Mouse (Mus musculus) hindbrain, postnatal 0 days (tissue): ENCODE results near the gene Arl6ip4. TPM values are rescaled to one million over a fixed set of nuclear protein-coding genes. Genes with fewer than 3 reads are reported as not detected.

Source experiments
- ATAC-seq: fragments of 200-750 bp; cut with Nextera tagmentation; 2 replicates; pipeline ENCODE4 v1.8.0; 2017; ENCODE audit warnings: mild to moderate bottlenecking, moderate TSS enrichment, moderate library complexity
- DNase-seq: peaks from one replicate; pipeline ENCODE4 v3.0.0-alpha.2; 2015; ENCODE audit warnings: low spot score
- H3K27ac ChIP-seq: fragments of 300-500 bp; sonication (generic); 2 replicates; pipeline ENCODE4 v1.5.1; 2014; ENCODE audit warnings: mild to moderate bottlenecking
- H3K27me3 ChIP-seq: fragments of 300-500 bp; sonication (generic); 2 replicates; pipeline ENCODE4 v1.6.1; 2014; ENCODE audit warnings: low read length, mixed read lengths; ENCODE audit not compliant: insufficient read depth
- H3K36me3 ChIP-seq: fragments of 300-500 bp; sonication (generic); 2 replicates; pipeline ENCODE4 v1.6.1; 2014; ENCODE audit warnings: low read length, mixed read lengths; ENCODE audit not compliant: insufficient read depth
- H3K4me1 ChIP-seq: fragments of 300-500 bp; sonication (generic); 2 replicates; pipeline ENCODE4 v1.6.1; 2014; ENCODE audit warnings: antibody characterized with exemption, low read length, mixed read lengths; ENCODE audit not compliant: insufficient read depth
- H3K4me2 ChIP-seq: fragments of 300-500 bp; sonication (generic); 2 replicates; pipeline ENCODE4 v1.6.1; 2014; ENCODE audit warnings: low read depth, mild to moderate bottlenecking, low read length, moderate library complexity, mixed read lengths
- H3K4me3 ChIP-seq: fragments of 300-500 bp; sonication (generic); 2 replicates; pipeline ENCODE4 v1.5.1; 2014; ENCODE audit warnings: low read length
- H3K9ac ChIP-seq: fragments of 300-500 bp; sonication (generic); replicated peaks from 2 replicates; pipeline ENCODE4 v1.6.1; 2014; ENCODE audit warnings: mild to moderate bottlenecking, low read length, moderate library complexity, mixed read lengths
- H3K9me3 ChIP-seq: fragments of 300-500 bp; sonication (generic); 2 replicates; pipeline ENCODE4 v1.6.1; 2016; ENCODE audit warnings: low read length, mixed read lengths
- CTCF ChIP-seq: IDR thresholded peaks from 2 replicates; pipeline ENCODE4 v1.5.1; 2016; ENCODE audit warnings: antibody characterized with exemption, control low read depth, low read depth
- WGBS: fragments of 180-500 bp; shearing (Covaris S2); extraction: QIAGEN DNeasy Blood & Tissue Kit; methylation state at CpG from one replicate; pipeline ENCODE4 v1.1.7; 2014; 5-methylcytosine and 5-hydroxymethylcytosine counted together
- polyA plus RNA-seq: library from polyadenylated mRNA; unstranded; fragments of >200 nt; fragmentation: Nextera tagmentation; extraction: Ambion mirVana; gene quantifications from 2 replicates; pipeline ENCODE4 v1.2.1, GENCODE M21; 2015
- total RNA-seq: library from RNA; depleted of rRNA; stranded (reverse); fragments of >200 nt; gene quantifications from 2 replicates; pipeline ENCODE4 v1.2.3, GENCODE M21; 2014

The Arl6ip4 gene
- total and polyA plus RNA-seq, 2 experiments from 2014 or later: 32.5 to 121 TPM

DNA sequence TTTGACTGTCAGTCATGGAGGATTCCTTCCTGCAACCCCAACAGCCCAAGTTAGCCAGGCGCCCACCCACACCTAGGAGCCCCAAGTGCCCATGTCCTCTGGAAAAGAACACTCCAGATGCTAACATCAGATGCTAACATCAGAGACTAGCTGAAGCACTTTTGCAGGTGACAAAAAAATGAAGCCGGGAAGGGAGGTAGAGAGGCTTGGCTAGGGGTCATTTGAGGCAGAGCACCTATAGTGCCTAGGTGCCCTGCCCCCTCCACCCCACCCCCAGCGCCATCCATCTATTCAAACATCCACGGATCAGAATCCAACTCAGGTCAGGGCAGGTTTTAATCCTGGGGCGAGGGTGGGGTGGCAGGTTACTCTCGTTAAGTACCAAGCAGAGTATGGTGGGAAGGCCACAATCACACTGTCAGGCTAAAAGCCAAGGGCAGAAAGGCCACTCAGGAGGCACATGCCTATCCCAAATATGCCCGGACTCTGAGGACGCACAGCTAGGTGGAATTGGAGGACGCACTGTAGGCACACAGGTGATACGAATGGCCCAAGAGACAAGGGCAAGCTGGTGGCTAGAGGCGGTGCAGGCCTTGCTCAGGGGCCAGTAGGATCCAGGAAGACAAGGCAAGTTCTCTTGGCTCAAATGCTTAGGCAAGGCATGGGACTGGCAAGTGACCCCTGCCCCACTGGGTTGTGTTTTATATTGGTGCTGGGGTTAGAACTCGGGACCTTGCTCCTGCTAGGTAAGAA, 21.9 kb upstream of the Arl6ip4 start:
- no peaks in the 10 kb centered on the region for H3K36me3 ChIP-seq
- ATAC-seq (no peak), DNase-seq (no peak)
- H3K9me3 ChIP-seq: no peaks in the 10 kb centered on the region
- no peak overlapping the region for H3K9ac ChIP-seq
- no peaks in the 10 kb centered on the region for H3K4me1 ChIP-seq
- no peaks in the 10 kb centered on the region for H3K27me3 ChIP-seq
- peak overlapping the region; percentile 61 for H3K4me2 ChIP-seq
- peak overlapping the region; percentile 1; the same call in 1 of the 2 replicates for H3K4me3 ChIP-seq
- no peak overlapping the region for H3K27ac ChIP-seq
- 87% methylated on average over 12 of the region's 12 CpGs for WGBS
- TF ChIP-seq CTCF: no peak

DNA sequence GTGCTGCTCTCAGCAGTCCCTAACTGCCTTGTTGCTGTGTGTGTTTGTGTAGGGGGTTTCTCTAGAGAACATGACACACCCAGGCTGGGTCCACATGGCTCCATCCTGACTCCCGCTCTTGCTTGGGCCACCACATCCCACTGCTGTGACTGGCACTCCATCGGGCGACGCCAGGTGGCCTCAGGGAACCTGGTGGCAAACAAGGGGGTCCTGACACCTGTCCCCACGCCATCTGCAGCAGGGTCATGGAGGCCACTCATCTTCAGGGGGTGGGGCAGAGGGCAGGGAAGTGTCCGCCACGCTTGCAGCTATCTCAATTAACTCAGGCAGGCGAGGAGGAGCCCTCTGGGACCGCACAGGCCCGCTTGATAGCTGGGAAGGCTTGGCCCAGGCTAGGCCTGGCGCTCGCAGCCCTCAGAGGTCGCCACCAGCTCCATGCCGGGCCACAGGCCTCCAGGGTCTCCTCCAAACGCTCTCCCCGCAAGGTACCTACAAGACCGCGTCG, 20.8 kb upstream of the Arl6ip4 start:
- Histone ChIP-seq H3K4me1 (no peaks in the 10 kb centered on the region), H3K27ac (peak overlapping the region; percentile 63), H3K4me3 (peak overlapping the region; percentile 44), H3K9ac (peak overlapping the region; percentile 61), H3K36me3 (no peaks in the 10 kb centered on the region), H3K4me2 (peak overlapping the region; percentile 61), H3K9me3 (no peaks in the 10 kb centered on the region), H3K27me3 (no peaks in the 10 kb centered on the region)
- ATAC-seq: peak; percentile 66
- peak; percentile 26; the same call in 1 of the 2 replicates for TF ChIP-seq CTCF
- WGBS: 10% methylated on average over 18 of the region's 19 CpGs
- no peak for DNase-seq

DNA sequence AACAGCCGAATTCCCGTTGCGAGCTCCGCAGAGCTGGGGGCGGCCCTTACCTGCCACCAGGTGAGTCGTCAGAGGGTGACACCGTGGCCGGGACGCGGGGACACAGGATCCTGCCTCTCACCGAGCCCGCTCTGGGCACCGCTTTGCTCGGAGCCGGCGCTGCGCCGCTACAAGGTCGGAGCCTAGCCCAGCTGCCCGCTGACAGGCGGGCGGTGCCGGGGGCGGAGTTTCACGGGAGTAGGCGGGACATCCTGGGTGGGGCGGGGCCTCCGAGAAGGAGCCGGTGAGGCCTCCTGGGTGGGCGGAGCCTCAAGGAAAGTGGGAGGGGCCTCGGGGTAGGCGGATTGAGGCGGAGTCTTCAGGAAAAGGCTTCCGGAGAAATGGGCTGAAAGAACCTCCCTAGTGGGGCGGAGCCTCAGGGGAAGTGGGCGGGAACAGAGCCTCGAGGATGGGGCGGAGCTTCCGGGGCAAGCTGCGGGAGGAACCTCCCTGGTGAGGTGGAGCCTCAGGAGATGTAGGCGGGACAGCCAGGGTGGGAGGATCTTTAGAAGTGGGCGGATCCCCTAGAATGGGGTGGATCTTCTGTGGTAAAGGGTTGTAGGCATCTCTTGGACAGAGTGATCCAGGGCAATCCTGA, 20.2 kb upstream of the Arl6ip4 start, which contains the start of gene Abcb9:
TSS of gene Abcb9 (minus strand) at position 203 of the 637 bp plus-strand sequence.
- H3K4me2 ChIP-seq: peak within 1 kb of the TSS; percentile 61
- WGBS: 3% methylated on average over 40 of the region's 42 CpGs
- peak; percentile 93 for DNase-seq
- H3K4me1 ChIP-seq: no peaks in the 10 kb centered on the region
- H3K27me3 ChIP-seq: no peaks in the 10 kb centered on the region
- ATAC-seq: peak; percentile 85
- TF ChIP-seq CTCF: no peak
- no peaks in the 10 kb centered on the region for H3K36me3 ChIP-seq
- peak within 1 kb of the TSS; percentile 44 for H3K4me3 ChIP-seq
- H3K27ac ChIP-seq: peak within 1 kb of the TSS; percentile 63
- peak within 1 kb of the TSS; percentile 61 for H3K9ac ChIP-seq
- H3K9me3 ChIP-seq: no peaks in the 10 kb centered on the region

DNA sequence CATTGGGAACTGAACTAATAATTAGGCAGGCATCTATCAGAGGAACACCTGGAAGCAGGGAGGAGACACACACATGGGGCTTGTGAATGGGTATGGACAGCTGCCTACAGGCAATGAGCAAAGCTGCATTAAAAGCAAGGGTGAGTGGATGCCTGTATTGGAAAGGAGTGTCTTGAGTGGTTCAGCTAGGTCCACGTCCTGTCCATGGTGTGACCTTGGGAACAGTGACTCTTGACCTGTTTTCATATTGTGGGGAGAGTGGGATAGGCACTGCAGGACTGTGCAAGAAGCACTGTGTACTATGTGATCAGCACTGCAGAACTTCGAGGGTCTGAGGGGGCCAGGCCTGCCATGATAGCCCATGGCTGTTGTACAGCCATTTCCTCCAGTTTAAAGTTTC, 17.0 kb upstream of the Arl6ip4 start:
- DNase-seq (no peak), ATAC-seq (no peak)
- TF ChIP-seq CTCF: no peak
- no peak overlapping the region for H3K27ac ChIP-seq
- no peak overlapping the region for H3K4me2 ChIP-seq
- H3K4me3 ChIP-seq: no peak overlapping the region
- no peaks in the 10 kb centered on the region for H3K9me3 ChIP-seq
- 88% methylated on average over 2 of the region's 2 CpGs for WGBS
- no peak overlapping the region for H3K9ac ChIP-seq
- no peaks in the 10 kb centered on the region for H3K27me3 ChIP-seq
- no peaks in the 10 kb centered on the region for H3K36me3 ChIP-seq
- no peaks in the 10 kb centered on the region for H3K4me1 ChIP-seq

DNA sequence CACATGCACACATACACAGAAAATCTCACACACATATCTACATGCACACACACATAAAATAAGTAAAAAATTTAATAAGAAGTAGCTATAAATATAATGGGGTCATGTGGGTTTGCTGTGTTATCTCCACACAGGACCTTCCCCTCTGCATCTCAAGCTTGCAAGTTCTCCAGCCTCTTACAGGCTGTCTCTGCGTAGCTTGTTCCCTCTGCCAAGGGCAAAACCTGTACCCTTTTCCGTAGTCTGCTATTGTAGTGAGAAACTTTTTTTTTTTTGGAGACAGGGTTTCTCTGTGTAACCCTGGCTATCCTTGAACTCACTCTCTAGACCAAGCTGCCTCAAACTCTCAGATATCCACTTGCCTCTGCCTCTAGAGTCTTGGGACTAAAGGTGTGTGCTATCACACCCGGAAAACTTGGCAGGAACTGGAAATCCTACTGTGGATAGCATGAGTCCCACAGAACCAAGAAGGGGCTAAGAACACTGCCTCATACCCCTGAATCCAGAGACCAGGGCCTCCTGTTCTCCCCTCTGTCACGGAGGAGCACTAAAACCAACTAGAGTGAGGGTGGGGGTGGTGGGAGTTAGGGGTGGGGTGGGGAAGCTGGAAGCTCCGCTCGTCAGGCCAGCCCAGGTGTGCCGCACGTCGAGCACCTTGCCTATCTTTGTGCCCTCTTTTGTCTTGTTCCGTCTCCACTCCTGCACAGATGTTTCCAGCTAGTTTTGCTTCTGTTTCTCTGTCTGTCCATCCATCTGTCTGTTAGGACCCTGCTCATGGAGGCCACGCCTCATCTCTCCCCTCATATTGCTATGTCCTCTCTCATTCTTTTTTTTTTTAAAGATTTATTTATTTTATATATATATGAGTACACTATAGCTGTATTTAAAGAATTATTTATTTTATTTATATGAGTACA, 15.5 kb upstream of the Arl6ip4 start:
- Histone ChIP-seq H3K4me1 (no peaks in the 10 kb centered on the region), H3K9ac (no peak overlapping the region), H3K36me3 (no peaks in the 10 kb centered on the region), H3K9me3 (no peaks in the 10 kb centered on the region), H3K4me3 (no peak overlapping the region), H3K27me3 (no peaks in the 10 kb centered on the region), H3K4me2 (no peak overlapping the region), H3K27ac (no peak overlapping the region)
- no peak for TF ChIP-seq CTCF
- 90% methylated on average over 11 of the region's 11 CpGs for WGBS
- ATAC-seq: no peak
- no peak for DNase-seq

DNA sequence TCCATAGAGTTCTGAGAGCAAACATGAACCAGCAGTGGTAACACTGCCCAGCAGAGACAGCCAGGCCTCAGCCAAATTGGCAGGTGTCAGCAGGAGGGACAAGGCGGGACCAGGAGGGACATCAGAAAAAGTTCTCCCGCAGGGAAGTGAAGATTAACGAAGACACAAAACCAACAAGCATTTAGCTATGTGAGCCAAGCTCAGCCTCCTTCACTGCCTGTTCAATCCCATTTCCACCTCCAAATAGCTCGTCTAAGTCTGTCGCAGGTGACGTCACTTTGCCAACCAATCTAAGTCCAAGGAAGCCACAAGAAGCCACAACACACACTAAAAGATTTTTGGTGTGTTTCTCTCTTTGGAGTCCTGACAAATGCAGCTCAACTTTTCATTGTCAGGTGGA, 13.6 kb upstream of the Arl6ip4 start:
- TF ChIP-seq CTCF: no peak
- H3K9me3 ChIP-seq: no peaks in the 10 kb centered on the region
- WGBS: 86% methylated on average over 6 of the region's 6 CpGs
- DNase-seq (no peak), ATAC-seq (no peak)
- H3K4me1 ChIP-seq: no peaks in the 10 kb centered on the region
- H3K4me3 ChIP-seq: no peak overlapping the region
- no peaks in the 10 kb centered on the region for H3K36me3 ChIP-seq
- no peaks in the 10 kb centered on the region for H3K27me3 ChIP-seq
- H3K27ac ChIP-seq: no peak overlapping the region
- H3K9ac ChIP-seq: no peak overlapping the region
- H3K4me2 ChIP-seq: no peak overlapping the region
